Mouse (Mus musculus) c-Kit-positive CD71-positive TER-119-negative erythroid progenitor cells, embryonic 14.5 days (primary cell): ENCODE measurements around the gene Akt3.

Source experiments
- DNase-seq: peaks from one replicate; pipeline ENCODE4 v3.0.0-alpha.2; 2013; ENCODE audit warnings: low read depth

Gene Akt3

DNA sequence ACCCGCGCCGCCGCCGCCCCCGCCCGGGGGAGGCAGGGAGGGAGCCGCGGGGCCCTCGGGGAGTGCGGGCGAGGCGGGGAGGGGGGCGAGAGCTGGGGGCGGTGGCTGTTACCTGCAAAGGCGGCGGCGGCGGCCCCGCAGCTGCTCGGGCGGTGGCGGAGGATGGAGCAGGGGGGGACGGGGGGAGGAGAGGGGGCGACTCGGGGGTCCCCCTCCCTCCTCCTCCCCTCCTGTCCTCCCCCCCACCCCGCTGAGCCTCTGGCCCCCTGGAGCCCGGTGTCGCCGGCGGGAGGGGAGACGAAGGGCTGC, at the start of gene Akt3:
Gene Akt3, minus strand, starts transcription at position 170 of the 309 bp plus-strand sequence.
- no peak for DNase-seq

DNA sequence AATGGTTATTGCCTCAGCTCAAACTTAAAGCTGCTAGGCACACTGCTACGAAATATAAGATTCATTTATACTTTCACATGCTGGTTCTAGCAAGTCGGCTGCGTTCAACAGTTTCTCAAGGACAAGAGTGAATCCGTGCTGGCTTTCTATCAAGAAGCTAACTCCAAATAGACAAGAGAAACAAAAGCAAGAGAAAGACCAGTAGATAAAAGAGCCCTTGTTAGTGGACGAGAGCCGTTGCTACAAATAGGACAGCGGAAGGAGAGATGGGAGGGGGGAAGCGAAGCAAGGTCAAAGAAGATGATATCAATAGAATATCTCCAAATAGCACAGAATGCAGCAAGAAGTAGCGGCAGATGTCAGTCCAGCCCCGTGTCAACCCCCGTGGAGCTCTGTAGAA, 49.5 kb upstream of the Akt3 start:
- no peak for DNase-seq

GRCm38 (mm10) chr1:177298231-177298630, 40.2 kb upstream of the Akt3 start:
- DNase-seq, result no peak

- DNase-seq, result no peak
These were observed 28.8 kb upstream of the Akt3 start for GRCm38 (mm10) chr1:177286764-177287163.

DNA sequence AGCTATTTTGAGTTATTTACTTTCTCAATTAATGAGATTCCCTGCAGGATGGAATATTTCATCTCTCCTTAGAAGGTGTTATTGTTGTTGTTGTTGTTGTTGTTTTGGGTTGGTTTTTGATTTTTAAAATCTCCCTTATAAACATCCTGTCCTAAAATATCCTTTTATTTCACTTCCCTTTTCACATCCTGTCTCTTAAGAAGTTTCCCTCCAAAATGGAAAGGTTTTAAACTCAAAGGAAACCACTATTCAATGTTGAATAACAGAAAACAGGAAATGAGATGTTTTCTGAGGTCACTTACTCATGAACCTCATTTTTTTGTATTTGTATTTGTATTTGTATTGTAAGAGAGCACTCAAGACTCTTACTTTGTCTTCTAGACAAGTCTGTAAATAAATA, 23.9 kb upstream of the Akt3 start:
- DNase-seq, result no peak

GRCm38 (mm10) chr1:177277361-177277760, 19.4 kb upstream of the Akt3 start:
- no peak for DNase-seq

DNA sequence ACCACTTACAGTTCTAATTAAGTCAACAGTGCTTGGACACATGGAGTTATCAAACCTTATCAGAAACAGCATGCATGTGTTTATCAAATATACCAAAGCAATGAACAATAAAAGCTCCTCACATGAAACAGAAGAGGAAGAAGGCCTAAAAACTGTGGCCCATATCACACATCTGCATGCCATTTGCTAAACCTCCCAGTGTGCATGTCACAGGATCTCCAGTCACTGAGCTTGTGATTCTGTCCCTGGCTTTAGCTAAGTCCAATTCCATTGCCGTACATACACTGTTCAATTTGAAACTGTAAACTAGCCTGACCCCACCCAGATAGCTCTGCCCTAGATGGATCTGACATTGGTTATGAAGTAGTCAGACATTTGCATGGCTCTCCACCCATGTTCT, 9.6 kb upstream of the Akt3 start:
- no peak for DNase-seq

DNA sequence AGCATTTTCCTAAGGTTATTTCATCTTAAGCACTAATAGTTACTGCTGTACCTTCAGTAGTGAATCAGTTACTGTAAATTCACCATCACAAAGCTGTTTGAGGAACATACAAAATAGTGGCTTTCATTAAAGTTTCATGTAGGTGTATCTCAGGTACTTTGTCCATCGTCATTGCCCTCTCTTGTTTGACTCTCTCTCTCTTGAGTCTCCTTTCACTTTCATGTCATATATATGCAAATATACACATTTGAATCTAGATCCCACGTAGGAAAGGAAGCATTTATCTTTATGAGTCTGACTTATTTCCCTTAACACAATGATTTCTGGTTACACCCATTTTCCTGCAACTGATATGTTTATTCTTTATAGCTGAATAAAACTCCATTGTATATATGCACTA, 4.9 kb upstream of the Akt3 start:
- DNase-seq, result no peak

DNA sequence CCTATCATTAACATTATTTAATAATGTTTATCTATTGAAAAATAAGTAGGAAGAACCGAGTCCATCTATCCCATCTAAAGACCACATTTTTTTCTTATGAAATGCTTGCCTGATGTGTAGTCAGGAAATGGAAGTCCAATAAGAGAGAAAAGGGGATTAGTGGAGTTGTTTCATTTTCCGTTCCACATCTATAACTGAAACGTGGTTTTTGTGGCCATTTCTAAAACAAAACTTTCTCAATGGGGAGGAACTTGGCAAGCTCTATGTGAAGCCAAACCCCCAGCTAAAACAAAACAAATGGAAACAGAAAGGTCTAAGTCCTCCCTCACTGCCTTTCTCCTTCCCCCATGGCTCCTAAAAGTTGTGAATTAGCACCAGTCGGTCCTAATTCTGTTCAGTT, 2.8 kb upstream of the Akt3 start:
- DNase-seq, result no peak

DNA sequence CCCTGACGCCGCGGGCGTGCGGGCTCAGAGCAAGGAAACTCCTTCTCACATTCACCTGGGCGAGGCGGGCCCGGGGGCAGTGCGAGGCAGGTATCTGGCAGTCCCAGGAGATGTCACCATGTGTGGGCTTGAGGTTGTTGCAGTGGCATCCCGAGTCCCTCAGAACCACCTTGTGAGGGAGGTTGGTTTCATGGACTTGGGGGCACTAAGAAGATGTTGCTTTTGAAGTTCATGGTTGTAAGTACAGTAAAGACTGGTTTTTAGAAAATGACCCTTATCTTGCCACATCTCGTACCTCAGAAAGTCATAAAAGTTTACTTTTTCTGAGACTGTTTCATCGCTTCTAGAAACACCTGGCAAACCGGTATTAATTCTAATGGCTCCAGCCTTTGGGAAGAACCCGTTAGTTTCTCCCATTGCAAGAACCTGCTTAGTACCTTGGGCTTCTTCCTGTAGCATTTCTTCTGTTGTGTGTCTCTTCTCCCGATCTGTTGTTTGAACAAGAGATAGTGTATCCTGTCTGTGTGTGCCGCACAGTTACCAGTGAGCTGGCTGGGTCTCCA, 1.1 kb upstream of the Akt3 start:
- DNase-seq, result no peak

DNA sequence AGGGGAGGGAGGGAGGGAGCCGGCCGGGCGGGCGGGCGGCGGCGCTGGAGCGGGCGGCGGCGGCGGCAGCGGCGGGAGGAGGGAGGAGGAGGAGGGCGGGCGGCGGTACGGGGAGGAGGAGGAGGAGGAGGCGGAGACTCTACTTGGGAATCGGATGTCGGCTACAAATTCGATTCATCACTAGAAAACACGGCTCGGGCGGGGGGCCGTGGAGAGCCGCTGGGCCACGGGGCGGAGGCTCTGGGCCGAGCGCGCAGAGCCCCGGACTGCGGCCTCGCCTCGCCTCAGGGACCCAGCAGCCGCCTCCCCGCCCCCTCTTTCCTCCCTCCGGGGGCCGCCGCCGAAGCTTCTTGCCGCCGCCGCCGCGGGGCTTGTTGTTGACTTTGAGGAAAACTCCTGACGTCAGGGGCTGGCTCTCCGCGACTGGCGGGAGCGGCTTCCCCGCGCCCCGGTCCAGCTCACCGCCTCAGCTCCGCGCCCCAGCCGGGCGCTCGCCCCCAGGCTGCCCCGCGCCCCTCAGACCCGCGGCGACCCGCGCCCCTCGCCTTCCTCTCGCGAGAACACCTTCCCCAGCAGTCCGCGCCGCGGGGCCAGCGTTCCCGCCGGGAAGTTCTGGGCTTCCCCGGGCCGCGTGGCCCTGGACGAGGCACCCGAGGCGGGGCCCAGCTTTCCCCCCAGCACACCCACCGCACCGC, 487 bp upstream of the Akt3 start:
- DNase-seq, result no peak

DNA sequence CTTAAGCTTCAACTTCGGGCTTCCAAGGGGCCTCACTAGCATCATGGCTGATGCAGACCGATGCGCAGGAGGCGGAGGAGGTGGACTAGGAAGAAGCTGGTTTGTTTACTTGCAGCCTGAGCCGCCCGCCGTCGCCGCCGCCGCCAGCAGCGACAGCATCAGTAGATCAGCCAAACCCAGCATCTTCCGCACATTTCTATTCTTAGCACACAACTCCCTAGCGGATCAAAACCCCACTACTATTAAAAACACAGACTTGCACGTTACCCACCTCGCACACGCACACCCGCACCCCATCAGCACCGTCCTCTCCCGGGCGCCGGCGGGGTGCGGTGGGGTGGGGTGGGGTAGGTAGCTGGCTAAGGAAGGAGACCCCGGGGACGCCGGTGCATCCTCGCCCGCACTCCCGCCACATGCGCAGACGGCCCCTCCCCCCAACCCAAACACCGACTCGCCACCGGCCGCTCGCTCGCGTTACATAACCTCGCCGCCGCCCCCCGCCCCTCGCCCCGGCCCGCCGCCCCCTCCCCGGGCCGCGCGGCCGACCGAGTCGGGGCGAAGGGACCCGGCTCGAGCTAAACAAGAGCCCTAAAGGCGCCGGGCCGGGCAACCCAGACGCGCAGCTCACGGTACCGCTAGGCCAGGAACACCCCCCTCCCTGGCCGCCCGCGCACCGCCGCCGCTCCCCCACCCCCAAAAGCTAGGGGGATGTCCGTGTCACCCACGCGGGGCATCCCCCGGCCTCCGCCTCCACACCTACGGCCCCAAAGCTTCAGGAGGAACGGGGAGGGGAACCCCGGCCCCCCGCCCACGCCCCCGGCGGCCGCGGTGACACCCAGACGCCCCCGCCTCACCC, 597 bp downstream of the Akt3 start:
- no peak for DNase-seq

GRCm38 (mm10) chr1:177248638-177249037, 9.4 kb downstream of the Akt3 start:
- DNase-seq, result no peak

GRCm38 (mm10) chr1:177238368-177238767, 19.6 kb downstream of the Akt3 start:
- no peak for DNase-seq

- no peak for DNase-seq
These were observed 21.3 kb downstream of the Akt3 start for GRCm38 (mm10) chr1:177236695-177237094.

- DNase-seq, result no peak
These were observed 21.8 kb downstream of the Akt3 start for GRCm38 (mm10) chr1:177236249-177236648.

- no peak for DNase-seq
These were observed 23.5 kb downstream of the Akt3 start for GRCm38 (mm10) chr1:177234462-177234861.

- DNase-seq, result no peak
These were observed 26.9 kb downstream of the Akt3 start for GRCm38 (mm10) chr1:177231122-177231521.

DNA sequence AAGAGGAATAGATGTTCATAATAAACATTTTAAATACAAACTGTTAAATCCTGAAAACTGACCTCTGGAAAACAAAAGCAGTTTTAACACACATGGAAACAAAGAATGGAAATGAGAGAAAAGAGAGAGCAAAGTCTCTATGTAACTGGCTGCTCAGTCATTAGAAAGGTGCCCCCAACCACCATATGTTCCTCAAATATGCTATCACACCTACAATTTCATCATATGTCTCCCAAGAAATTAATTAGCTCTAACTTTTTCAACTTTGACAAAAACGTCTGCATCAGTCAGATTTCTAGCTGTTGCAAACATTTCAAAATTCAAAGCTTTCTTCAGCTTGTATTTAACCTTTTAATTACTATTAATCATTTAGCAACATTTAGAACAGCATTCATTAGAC, 59.0 kb downstream of the Akt3 start:
- no peak for DNase-seq

GRCm38 (mm10) chr1:177195224-177195623, 62.8 kb downstream of the Akt3 start:
- no peak for DNase-seq

GRCm38 (mm10) chr1:177194324-177194723, 63.7 kb downstream of the Akt3 start:
- DNase-seq, result no peak

GRCm38 (mm10) chr1:177191623-177192022, 66.4 kb downstream of the Akt3 start:
- DNase-seq, result no peak

GRCm38 (mm10) chr1:177190358-177190757, 67.6 kb downstream of the Akt3 start:
- DNase-seq, result no peak
